Mouse (Mus musculus): Measurements from ENCODE around the gene Fdps. TPM values are rescaled to one million over a fixed set of nuclear protein-coding genes. Genes with fewer than 3 reads are reported as not detected.

Gene Fdps
- polyA plus RNA-seq (2011; ENCODE audit: insufficient read length, low read depth, missing spikeins), result 145 and 176 TPM in 2 replicates

DNA sequence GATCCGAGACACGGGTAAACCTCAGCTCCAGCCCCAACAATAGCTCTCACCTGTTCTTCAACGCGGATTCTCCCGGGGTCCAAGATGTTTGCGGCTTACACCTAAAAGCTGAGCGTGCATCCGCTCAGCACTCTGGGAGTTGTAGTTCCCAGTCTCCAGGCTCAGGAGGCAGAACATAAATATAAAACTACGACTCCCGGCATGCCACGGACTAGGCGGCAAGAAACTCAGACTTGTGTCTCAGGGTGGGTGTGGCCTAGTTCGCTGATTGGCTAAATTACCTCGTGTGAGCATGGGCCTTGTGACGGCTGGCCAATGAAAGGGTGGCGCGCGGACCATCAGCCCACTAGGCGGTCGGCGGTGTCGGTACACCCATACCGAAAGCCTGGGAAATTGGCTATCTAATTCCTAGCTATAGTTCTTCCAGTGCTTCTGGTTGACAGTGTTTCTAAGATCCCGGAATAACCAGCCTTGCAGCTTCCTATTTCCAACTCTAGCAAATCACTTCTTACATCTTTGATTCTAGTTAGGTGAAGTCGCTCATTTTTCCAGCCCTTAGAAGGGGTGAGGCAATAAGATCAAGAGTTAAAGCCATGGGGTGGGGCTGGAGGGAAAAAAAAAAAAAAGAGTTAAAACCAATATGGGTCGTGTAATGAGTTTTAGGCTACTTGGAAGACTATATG is at the start of gene Fdps:
Gene Fdps, minus strand, starts transcription at position 148 of the 683 bp plus-strand sequence.
- Histone ChIP-seq H3K4me3 (ENCODE audit: insufficient read depth, low read length) (peak within 1 kb of the TSS; percentile 88), H3K4me1 (ENCODE audit: control insufficient read depth, insufficient read depth, low read length) (0 out of 2 replicates have a peak, but pooled peaks cover 4% of the 10 kb centered on the region), H3K27ac (ENCODE audit: insufficient read depth, low read length) (peak within 1 kb of the TSS; percentile 74)
- TF ChIP-seq POLR2A (IDR thresholded peaks at IDR 0.05; ENCODE audit: low read depth, low read length) (peak; percentile 67), CTCF (IDR thresholded peaks at IDR 0.05; ENCODE audit: borderline replicate concordance, insufficient read depth, low read length) (no peak)

DNA sequence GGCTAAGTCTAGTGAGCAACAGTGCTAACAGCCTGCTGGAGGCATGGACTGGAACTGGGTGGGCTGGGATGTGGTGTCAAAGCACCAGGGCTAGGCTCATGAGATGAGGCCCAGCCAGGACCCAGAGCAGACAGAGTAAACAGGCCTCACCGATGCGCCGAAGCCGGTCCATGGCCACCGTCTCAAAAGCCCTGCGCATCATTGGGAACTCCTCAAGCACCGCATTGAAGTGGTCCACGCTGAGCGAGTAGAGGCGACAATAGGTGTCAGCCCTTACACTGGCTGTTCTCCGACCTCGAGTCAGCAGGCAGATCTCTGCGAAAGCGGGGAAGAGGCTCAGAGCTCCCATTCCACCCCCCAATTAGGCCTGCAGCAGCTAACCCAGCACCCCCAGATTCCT is 46.8 kb upstream of the Fdps start:
- TF ChIP-seq POLR2A (IDR thresholded peaks at IDR 0.05; ENCODE audit: low read depth, low read length) (no peak), CTCF (IDR thresholded peaks at IDR 0.05; ENCODE audit: borderline replicate concordance, insufficient read depth, low read length) (no peak)
- H3K27ac ChIP-seq (ENCODE audit: insufficient read depth, low read length), result no peak overlapping the region
- H3K4me1 ChIP-seq (ENCODE audit: control insufficient read depth, insufficient read depth, low read length), result no peaks in the 10 kb centered on the region
- H3K4me3 ChIP-seq (ENCODE audit: insufficient read depth, low read length), result no peak overlapping the region

DNA sequence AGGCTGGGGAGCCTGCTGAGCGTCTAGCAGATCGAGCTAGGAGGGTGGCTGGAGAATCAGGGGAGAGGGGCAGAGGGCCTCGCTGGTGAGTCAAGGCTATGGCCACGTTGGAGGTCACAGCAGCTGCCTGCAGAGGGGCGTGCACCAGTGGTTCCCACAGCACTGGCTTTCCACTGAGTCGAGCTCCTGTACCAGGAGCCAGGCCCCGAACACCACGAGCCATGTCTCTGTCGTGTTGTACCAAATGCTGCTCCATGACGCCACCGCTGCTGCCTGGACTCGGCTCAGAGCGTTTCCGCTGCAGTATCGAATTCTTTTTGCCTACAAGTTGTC is 46.2 kb upstream of the Fdps start:
- TF ChIP-seq POLR2A (IDR thresholded peaks at IDR 0.05; ENCODE audit: low read depth, low read length), result no peak
- TF ChIP-seq CTCF (IDR thresholded peaks at IDR 0.05; ENCODE audit: borderline replicate concordance, insufficient read depth, low read length), result no peak
- Histone ChIP-seq H3K4me3 (ENCODE audit: insufficient read depth, low read length) (no peak overlapping the region), H3K27ac (ENCODE audit: insufficient read depth, low read length) (no peak overlapping the region), H3K4me1 (ENCODE audit: control insufficient read depth, insufficient read depth, low read length) (no peaks in the 10 kb centered on the region)

DNA sequence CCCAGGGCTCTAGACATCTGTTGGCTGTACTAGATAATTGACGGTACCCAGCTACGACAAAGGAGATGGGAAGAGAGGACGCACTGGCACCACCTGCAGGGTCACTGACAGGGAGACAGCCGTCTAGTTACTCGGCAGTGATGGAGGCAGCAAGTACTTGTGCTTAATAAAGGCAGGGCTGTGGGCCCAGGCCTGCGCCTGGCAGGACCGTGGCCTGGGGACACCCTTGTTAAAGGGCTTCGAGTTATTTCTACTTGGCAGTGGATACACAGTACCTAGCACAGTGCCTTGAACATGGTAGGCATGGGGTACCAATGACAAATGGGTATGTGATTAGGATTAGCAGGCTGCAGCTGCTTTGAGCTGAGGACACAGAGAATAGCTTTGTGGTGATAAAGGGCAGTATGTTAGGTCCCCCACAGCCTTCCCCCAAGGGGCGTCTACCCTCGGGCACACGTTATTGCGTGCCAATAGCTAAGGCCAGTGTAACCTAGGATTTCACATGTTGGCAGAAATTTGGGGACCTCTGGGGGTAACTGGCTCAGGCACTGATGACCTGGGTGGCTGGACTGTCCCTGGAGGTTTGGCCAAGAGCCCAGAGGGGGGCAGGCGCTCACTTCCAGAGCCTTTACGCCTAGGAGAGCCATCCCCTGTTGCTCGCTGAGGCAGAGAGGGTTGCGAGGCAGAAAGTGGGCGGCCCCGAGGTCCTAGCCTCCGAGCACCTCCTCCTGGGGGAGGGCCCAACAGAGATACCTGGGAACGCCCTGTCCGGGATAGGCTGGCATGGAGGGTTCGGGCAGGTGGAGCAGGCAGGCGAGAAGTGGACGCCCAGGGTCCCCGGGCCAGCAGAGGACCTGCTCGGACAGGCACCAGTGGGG is 45.6 kb upstream of the Fdps start:
- Histone ChIP-seq H3K4me1 (ENCODE audit: control insufficient read depth, insufficient read depth, low read length) (no peaks in the 10 kb centered on the region), H3K4me3 (ENCODE audit: insufficient read depth, low read length) (no peak overlapping the region), H3K27ac (ENCODE audit: insufficient read depth, low read length) (no peak overlapping the region)
- TF ChIP-seq CTCF (IDR thresholded peaks at IDR 0.05; ENCODE audit: borderline replicate concordance, insufficient read depth, low read length) (no peak), POLR2A (IDR thresholded peaks at IDR 0.05; ENCODE audit: low read depth, low read length) (no peak)

DNA sequence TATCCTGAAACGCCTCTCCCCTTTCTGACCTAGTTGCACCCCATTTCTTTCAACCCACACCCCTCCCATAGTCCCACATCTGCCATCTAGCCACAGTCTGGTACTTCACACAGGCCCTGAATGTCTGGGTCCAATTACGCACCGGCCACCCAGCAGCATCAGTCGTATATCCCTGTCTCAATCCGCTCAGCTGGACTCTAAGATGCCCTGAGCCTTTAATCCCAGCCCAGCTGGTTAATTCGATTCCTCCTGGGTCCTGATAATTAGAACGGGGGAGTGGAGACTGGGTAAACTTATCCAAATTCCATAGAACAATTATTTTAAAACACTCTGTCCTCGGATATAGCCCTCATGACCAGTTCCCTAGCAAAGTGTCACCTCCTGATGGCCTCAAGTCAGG is 43.8 kb upstream of the Fdps start:
- Histone ChIP-seq H3K4me3 (ENCODE audit: insufficient read depth, low read length) (no peak overlapping the region), H3K27ac (ENCODE audit: insufficient read depth, low read length) (no peak overlapping the region)
- TF ChIP-seq CTCF (IDR thresholded peaks at IDR 0.05; ENCODE audit: borderline replicate concordance, insufficient read depth, low read length) (no peak), POLR2A (IDR thresholded peaks at IDR 0.05; ENCODE audit: low read depth, low read length) (no peak)

DNA sequence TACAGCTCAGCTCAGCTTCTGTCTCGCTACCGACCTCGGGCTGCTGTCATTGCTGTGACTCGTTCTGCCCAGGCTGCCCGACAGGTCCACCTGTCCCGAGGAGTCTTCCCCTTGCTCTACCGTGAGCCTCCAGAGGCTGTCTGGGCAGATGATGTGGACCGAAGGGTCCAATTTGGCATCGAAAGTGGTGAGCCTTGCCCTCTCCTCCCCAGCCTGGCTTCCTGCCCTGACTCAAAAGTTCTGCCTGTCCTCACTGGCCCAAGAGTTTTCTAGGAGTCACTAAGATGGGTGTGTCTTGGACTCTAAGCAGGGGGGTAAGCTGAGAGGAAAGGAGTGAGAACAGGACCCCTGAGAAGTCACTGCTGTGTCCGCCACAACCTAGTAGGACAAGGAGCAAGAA is 43.1 kb upstream of the Fdps start:
- no peak overlapping the region for H3K4me3 ChIP-seq (ENCODE audit: insufficient read depth, low read length)
- no peak overlapping the region for H3K27ac ChIP-seq (ENCODE audit: insufficient read depth, low read length)
- no peaks in the 10 kb centered on the region for H3K4me1 ChIP-seq (ENCODE audit: control insufficient read depth, insufficient read depth, low read length)
- no peak for TF ChIP-seq CTCF (IDR thresholded peaks at IDR 0.05; ENCODE audit: borderline replicate concordance, insufficient read depth, low read length)
- TF ChIP-seq POLR2A (IDR thresholded peaks at IDR 0.05; ENCODE audit: low read depth, low read length), result no peak

More for the DNA sequence above, 43.8 kb upstream of the Fdps start:
- no peaks in the 10 kb centered on the region for H3K4me1 ChIP-seq (ENCODE audit: control insufficient read depth, insufficient read depth, low read length)

DNA sequence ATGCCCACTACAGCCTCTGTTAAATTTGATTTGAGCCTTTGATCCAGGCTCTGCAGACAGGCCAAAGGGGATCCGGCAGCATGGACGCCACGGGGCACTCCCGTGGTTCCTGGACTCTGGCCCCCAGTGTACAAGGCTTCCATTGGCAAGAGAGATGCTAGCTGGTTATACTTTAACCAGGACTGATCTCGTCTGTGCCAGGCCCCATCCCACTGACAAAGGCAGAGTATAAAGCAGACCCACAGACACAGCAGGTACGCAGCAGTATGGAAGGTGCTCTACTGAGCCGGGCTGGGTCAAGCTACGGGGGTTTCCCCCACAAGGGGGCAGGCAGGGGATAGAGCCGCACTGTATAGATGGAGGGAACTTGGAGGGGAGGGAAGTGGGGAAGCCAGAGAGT is 34.6 kb upstream of the Fdps start:
- Histone ChIP-seq H3K4me1 (ENCODE audit: control insufficient read depth, insufficient read depth, low read length) (no peaks in the 10 kb centered on the region), H3K27ac (ENCODE audit: insufficient read depth, low read length) (no peak overlapping the region), H3K4me3 (ENCODE audit: insufficient read depth, low read length) (no peak overlapping the region)
- TF ChIP-seq POLR2A (IDR thresholded peaks at IDR 0.05; ENCODE audit: low read depth, low read length) (no peak), CTCF (IDR thresholded peaks at IDR 0.05; ENCODE audit: borderline replicate concordance, insufficient read depth, low read length) (no peak)

DNA sequence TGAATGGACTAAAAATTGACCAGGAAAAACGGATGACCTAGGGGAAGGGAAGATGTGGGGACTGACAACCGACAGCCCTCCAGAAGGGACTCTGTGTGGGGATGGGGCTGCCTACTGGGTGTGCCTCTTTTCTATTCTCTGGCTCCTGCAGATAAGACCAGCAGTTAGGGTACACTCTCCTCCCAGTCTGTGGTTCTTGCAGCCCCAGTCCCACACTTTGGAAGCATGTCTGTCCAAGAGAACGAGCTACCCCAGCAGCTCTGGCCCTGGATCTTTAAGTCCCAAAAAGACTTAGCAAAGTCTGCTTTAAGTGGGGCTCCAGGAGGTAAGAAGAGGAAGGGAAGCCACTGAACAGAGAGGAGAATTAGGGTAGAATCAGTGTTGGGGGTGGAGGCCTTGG is 34.2 kb upstream of the Fdps start, which contains the start of gene Pklr:
Gene Pklr, plus strand, starts transcription at position 185 of the 400 bp plus-strand sequence.
- H3K4me1 ChIP-seq (ENCODE audit: control insufficient read depth, insufficient read depth, low read length), result no peaks in the 10 kb centered on the region
- H3K27ac ChIP-seq (ENCODE audit: insufficient read depth, low read length), result no peak within 1 kb of the TSS
- TF ChIP-seq POLR2A (IDR thresholded peaks at IDR 0.05; ENCODE audit: low read depth, low read length), result no peak
- TF ChIP-seq CTCF (IDR thresholded peaks at IDR 0.05; ENCODE audit: borderline replicate concordance, insufficient read depth, low read length), result no peak
- no peak within 1 kb of the TSS for H3K4me3 ChIP-seq (ENCODE audit: insufficient read depth, low read length)

DNA sequence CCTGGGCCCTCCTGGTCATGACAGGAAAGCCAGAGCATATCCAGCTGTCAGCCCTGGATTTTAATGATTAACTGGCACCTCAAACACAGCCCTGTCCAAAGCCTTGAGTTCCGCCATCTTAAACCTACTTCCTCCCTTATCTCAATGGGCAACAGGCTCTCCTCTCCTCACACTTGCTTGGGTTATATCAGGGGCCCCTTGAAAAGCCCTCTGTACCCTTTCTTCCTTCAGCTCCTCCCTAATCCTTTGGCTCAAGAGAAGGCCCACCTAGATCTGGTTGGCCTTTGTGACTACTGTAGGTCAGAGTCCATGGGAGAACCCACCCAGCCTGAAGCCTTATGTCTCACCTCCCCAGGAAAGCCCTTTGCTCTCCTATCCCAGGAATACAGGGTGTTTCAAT is 32.0 kb upstream of the Fdps start:
- H3K4me3 ChIP-seq (ENCODE audit: insufficient read depth, low read length), result no peak overlapping the region
- no peak overlapping the region for H3K27ac ChIP-seq (ENCODE audit: insufficient read depth, low read length)
- H3K4me1 ChIP-seq (ENCODE audit: control insufficient read depth, insufficient read depth, low read length), result no peaks in the 10 kb centered on the region
- TF ChIP-seq POLR2A (IDR thresholded peaks at IDR 0.05; ENCODE audit: low read depth, low read length) (no peak), CTCF (IDR thresholded peaks at IDR 0.05; ENCODE audit: borderline replicate concordance, insufficient read depth, low read length) (no peak)

DNA sequence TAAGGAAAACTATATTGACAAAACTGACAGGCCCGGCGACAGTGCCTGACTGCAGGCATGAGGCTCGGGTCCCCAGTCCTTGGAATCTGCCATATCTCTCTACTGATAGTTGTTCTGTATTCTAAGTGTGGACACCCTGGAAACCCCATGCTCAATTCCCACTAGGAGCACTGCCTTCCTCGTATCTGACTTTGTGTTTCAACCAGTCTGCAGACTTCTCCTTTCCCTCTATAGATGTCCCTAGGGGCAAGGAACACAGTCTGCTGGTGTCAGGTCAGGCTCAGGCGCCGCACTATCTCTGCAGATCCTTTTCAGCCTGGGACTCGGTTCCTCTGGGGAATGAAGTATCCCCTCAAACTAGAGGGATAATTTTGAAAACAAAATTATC is 31.3 kb upstream of the Fdps start:
- Histone ChIP-seq H3K4me3 (ENCODE audit: insufficient read depth, low read length) (no peak overlapping the region), H3K4me1 (ENCODE audit: control insufficient read depth, insufficient read depth, low read length) (no peaks in the 10 kb centered on the region), H3K27ac (ENCODE audit: insufficient read depth, low read length) (no peak overlapping the region)
- TF ChIP-seq POLR2A (IDR thresholded peaks at IDR 0.05; ENCODE audit: low read depth, low read length) (no peak), CTCF (IDR thresholded peaks at IDR 0.05; ENCODE audit: borderline replicate concordance, insufficient read depth, low read length) (no peak)
